Mouse (Mus musculus) neural tube, embryonic 15.5 days (tissue): ENCODE results near the gene Adamts15. TPM values are rescaled to one million over a fixed set of nuclear protein-coding genes. Genes with fewer than 3 reads are reported as not detected.
A peak's percentile ranks its signal among the peaks of the same experiment; 100 is the strongest.

Experiments
- ATAC-seq: fragments of 200-750 bp; cut with Nextera tagmentation; 2 replicates; pipeline ENCODE4 v1.8.0; 2017; ENCODE audit warnings: mild to moderate bottlenecking, moderate TSS enrichment, moderate library complexity; ENCODE audit not compliant: low FRiP score
- H3K27ac ChIP-seq: fragments of 300-500 bp; sonication (generic); replicated peaks from 2 replicates; pipeline ENCODE4 v1.5.1; 2015; ENCODE audit warnings: mild to moderate bottlenecking, inconsistent platforms
- H3K27me3 ChIP-seq: fragments of 300-500 bp; sonication (generic); replicated peaks from 2 replicates; pipeline ENCODE4 v1.6.1; 2015; ENCODE audit warnings: inconsistent platforms
- H3K36me3 ChIP-seq: fragments of 300-500 bp; sonication (generic); 2 replicates; pipeline ENCODE4 v1.6.1; 2015; ENCODE audit warnings: inconsistent platforms
- H3K4me1 ChIP-seq: fragments of 300-500 bp; sonication (generic); 2 replicates; pipeline ENCODE4 v1.6.1; 2015; ENCODE audit warnings: inconsistent platforms
- H3K4me2 ChIP-seq: fragments of 300-500 bp; sonication (generic); 2 replicates; pipeline ENCODE4 v1.6.1; 2015; ENCODE audit warnings: inconsistent platforms, mild to moderate bottlenecking, moderate library complexity
- H3K4me3 ChIP-seq: fragments of 300-500 bp; sonication (generic); replicated peaks from 2 replicates; pipeline ENCODE4 v1.5.1; 2015; ENCODE audit warnings: mild to moderate bottlenecking, inconsistent platforms
- H3K9ac ChIP-seq: fragments of 300-500 bp; sonication (generic); replicated peaks from 2 replicates; pipeline ENCODE4 v1.6.1; 2015; ENCODE audit warnings: mild to moderate bottlenecking, inconsistent platforms
- H3K9me3 ChIP-seq: fragments of 300-500 bp; sonication (generic); replicated peaks from 2 replicates; pipeline ENCODE4 v1.6.1; 2016; ENCODE audit warnings: inconsistent platforms
- WGBS: fragments of 180-500 bp; shearing (Covaris S2); methylation state at CpG from one replicate; pipeline ENCODE4 v1.1.7; 2015; ENCODE audit warnings: mixed read lengths; 5-methylcytosine and 5-hydroxymethylcytosine counted together
- polyA plus RNA-seq: library from polyadenylated mRNA; unstranded; fragments of >200 nt; fragmentation: Nextera tagmentation; extraction: Ambion mirVana; gene quantifications from 2 replicates; pipeline ENCODE4 v1.2.1, GENCODE M21; 2015

Adamts15 gene
- polyA plus RNA-seq, 1 experiment from 2014 or later, result 5.8 TPM

GRCm38 (mm10) chr9:30906426-30906825, 15.8 kb downstream of the Adamts15 start:
- Histone ChIP-seq H3K4me2 (no peak overlapping the region), H3K9ac (no peak overlapping the region), H3K27ac (no peak overlapping the region), H3K27me3 (no peaks in the 10 kb centered on the region), H3K36me3 (peaks cover 7% of the 10 kb centered on the region), H3K4me1 (no peaks in the 10 kb centered on the region), H3K4me3 (no peak overlapping the region), H3K9me3 (no peaks in the 10 kb centered on the region)
- ATAC-seq, result no peak
- 91% methylated on average over 4 of the region's 4 CpGs for WGBS

- WGBS, result 93% methylated on average over 10 of the region's 10 CpGs
- H3K4me2 ChIP-seq, result no peak overlapping the region
- no peak for ATAC-seq
Observed at GRCm38 (mm10) chr9:30905861-30906260, 16.4 kb downstream of the Adamts15 start.

GRCm38 (mm10) chr9:30903266-30903665, 19.0 kb downstream of the Adamts15 start:
- Histone ChIP-seq H3K4me2 (no peak overlapping the region), H3K9ac (no peak overlapping the region), H3K9me3 (no peaks in the 10 kb centered on the region), H3K36me3 (peaks cover 7% of the 10 kb centered on the region), H3K4me3 (no peak overlapping the region), H3K4me1 (no peaks in the 10 kb centered on the region), H3K27ac (no peak overlapping the region), H3K27me3 (no peaks in the 10 kb centered on the region)
- 96% methylated on average over 5 of the region's 5 CpGs for WGBS
- ATAC-seq, result no peak

More at GRCm38 (mm10) chr9:30905861-30906260, 16.4 kb downstream of the Adamts15 start:
- Histone ChIP-seq H3K27me3 (no peaks in the 10 kb centered on the region), H3K27ac (no peak overlapping the region), H3K4me3 (no peak overlapping the region), H3K9me3 (no peaks in the 10 kb centered on the region), H3K9ac (no peak overlapping the region), H3K36me3 (peaks cover 7% of the 10 kb centered on the region), H3K4me1 (no peaks in the 10 kb centered on the region)

GRCm38 (mm10) chr9:30902641-30903040, 19.6 kb downstream of the Adamts15 start:
- Histone ChIP-seq H3K27ac (no peak overlapping the region), H3K4me1 (no peaks in the 10 kb centered on the region), H3K9ac (no peak overlapping the region), H3K27me3 (no peaks in the 10 kb centered on the region), H3K4me3 (no peak overlapping the region), H3K36me3 (peaks cover 7% of the 10 kb centered on the region), H3K4me2 (no peak overlapping the region), H3K9me3 (no peaks in the 10 kb centered on the region)
- WGBS, result 98% methylated on average over 7 of the region's 7 CpGs
- no peak for ATAC-seq

GRCm38 (mm10) chr9:30902152-30902551, 20.1 kb downstream of the Adamts15 start:
- H3K4me3 ChIP-seq, result no peak overlapping the region
- H3K4me2 ChIP-seq, result no peak overlapping the region
- no peak overlapping the region for H3K27ac ChIP-seq
- peaks cover 7% of the 10 kb centered on the region for H3K36me3 ChIP-seq
- no peaks in the 10 kb centered on the region for H3K9me3 ChIP-seq
- 95% methylated on average over 19 of the region's 19 CpGs for WGBS
- no peaks in the 10 kb centered on the region for H3K27me3 ChIP-seq
- no peak overlapping the region for H3K9ac ChIP-seq
- ATAC-seq, result no peak
- H3K4me1 ChIP-seq, result no peaks in the 10 kb centered on the region

DNA sequence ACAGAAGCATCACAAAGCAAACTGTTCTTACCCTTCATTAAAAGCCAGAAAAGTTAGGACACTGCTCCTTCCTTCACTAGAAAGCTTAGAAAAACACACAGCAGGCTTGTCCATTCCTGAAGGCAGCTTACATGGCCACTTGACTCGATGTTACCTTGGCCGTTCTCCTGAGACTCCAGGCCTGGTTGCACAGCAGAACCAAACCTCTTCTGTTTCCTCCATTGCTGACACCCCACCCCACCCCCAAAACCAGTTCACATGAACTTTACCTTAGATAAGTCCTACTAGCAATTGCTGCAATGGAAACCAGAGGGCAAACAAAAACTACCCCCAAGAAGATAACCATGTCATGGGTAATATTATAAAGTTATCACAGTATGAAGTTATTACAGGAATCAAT, 25.1 kb downstream of the Adamts15 start:
- Histone ChIP-seq H3K4me3 (no peak overlapping the region), H3K27me3 (no peaks in the 10 kb centered on the region), H3K27ac (no peak overlapping the region), H3K4me1 (peaks cover 9% of the 10 kb centered on the region), H3K9ac (no peak overlapping the region), H3K4me2 (no peak overlapping the region), H3K9me3 (no peaks in the 10 kb centered on the region), H3K36me3 (peaks cover 7% of the 10 kb centered on the region)
- WGBS, result 92% methylated on average over 2 of the region's 2 CpGs
- ATAC-seq, result no peak

DNA sequence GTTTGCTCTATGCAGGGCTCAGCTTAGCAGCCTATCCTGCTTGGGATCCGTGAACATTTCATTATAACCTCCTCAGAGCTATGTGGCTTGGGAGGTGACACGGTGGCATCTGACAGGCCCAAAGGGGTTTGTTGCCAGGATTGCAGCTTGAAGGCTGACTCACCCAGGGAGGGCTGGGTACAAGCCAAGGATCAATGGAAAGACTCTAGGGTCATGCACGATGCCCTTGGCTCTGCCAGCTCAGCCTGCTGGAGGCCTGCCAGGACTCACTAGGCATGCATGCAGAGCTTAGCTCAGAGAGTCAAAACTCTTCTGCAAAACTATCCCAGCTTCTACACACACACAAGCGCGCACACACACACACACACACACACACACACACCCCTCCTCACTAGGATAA, 25.5 kb downstream of the Adamts15 start:
- Histone ChIP-seq H3K36me3 (peaks cover 3% of the 10 kb centered on the region), H3K9ac (no peak overlapping the region), H3K4me2 (no peak overlapping the region), H3K4me3 (no peak overlapping the region), H3K4me1 (peaks cover 9% of the 10 kb centered on the region), H3K27ac (0 out of 2 replicates have a peak overlapping the region, but pooled peaks have one; percentile 34), H3K27me3 (no peaks in the 10 kb centered on the region), H3K9me3 (no peaks in the 10 kb centered on the region)
- no peak; the same call in 1 of the 2 replicates for ATAC-seq
- 70% methylated on average over 5 of the region's 5 CpGs for WGBS

- Histone ChIP-seq H3K27ac (0 out of 2 replicates have a peak overlapping the region, but pooled peaks have one; percentile 4), H3K4me3 (no peak overlapping the region), H3K9me3 (no peaks in the 10 kb centered on the region), H3K4me1 (peaks cover 9% of the 10 kb centered on the region), H3K27me3 (no peaks in the 10 kb centered on the region), H3K4me2 (no peak overlapping the region), H3K9ac (no peak overlapping the region), H3K36me3 (no peaks in the 10 kb centered on the region)
- ATAC-seq, result no peak
- WGBS, result 61% methylated on average over 3 of the region's 3 CpGs
Observed at GRCm38 (mm10) chr9:30895618-30896017, 26.6 kb downstream of the Adamts15 start.

DNA sequence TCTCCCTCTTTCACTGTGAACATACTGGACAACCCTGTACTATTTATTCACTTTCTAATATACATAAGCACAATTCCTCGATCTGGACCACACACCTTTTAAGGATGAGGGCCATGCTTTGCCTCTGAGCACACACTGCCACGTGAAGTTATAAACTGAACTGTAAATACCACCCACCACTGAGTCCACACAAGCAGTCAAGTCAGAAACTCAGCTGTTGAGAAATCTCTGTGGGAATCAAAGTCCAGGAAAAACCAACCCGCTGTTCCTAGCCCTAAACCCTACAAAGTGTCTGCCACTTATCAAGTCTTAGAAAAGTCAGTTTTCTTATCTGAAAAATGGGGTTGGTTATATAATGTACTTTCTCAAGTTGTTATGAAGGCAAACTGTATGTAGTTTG, 36.0 kb downstream of the Adamts15 start:
- Histone ChIP-seq H3K27ac (no peak overlapping the region), H3K9ac (no peak overlapping the region), H3K36me3 (no peaks in the 10 kb centered on the region), H3K27me3 (no peaks in the 10 kb centered on the region), H3K9me3 (no peaks in the 10 kb centered on the region), H3K4me3 (no peak overlapping the region), H3K4me1 (no peaks in the 10 kb centered on the region), H3K4me2 (no peak overlapping the region)
- WGBS, result 84% methylated on average over 3 of the region's 3 CpGs
- ATAC-seq, result no peak

GRCm38 (mm10) chr9:30880553-30880952, 41.7 kb downstream of the Adamts15 start:
- Histone ChIP-seq H3K4me2 (no peak overlapping the region), H3K27me3 (no peaks in the 10 kb centered on the region), H3K4me1 (no peaks in the 10 kb centered on the region), H3K9ac (no peak overlapping the region), H3K36me3 (no peaks in the 10 kb centered on the region), H3K27ac (no peak overlapping the region), H3K4me3 (no peak overlapping the region), H3K9me3 (no peaks in the 10 kb centered on the region)
- 92% methylated on average over 9 of the region's 9 CpGs for WGBS
- no peak for ATAC-seq

GRCm38 (mm10) chr9:30879947-30880273, 42.3 kb downstream of the Adamts15 start:
- H3K4me1 ChIP-seq, result no peaks in the 10 kb centered on the region
- H3K4me3 ChIP-seq, result no peak overlapping the region
- 89% methylated on average over 2 of the region's 2 CpGs for WGBS
- H3K27ac ChIP-seq, result no peak overlapping the region
- no peaks in the 10 kb centered on the region for H3K9me3 ChIP-seq
- H3K36me3 ChIP-seq, result no peaks in the 10 kb centered on the region
- no peak for ATAC-seq
- H3K4me2 ChIP-seq, result no peak overlapping the region
- H3K27me3 ChIP-seq, result no peaks in the 10 kb centered on the region
- H3K9ac ChIP-seq, result no peak overlapping the region

DNA sequence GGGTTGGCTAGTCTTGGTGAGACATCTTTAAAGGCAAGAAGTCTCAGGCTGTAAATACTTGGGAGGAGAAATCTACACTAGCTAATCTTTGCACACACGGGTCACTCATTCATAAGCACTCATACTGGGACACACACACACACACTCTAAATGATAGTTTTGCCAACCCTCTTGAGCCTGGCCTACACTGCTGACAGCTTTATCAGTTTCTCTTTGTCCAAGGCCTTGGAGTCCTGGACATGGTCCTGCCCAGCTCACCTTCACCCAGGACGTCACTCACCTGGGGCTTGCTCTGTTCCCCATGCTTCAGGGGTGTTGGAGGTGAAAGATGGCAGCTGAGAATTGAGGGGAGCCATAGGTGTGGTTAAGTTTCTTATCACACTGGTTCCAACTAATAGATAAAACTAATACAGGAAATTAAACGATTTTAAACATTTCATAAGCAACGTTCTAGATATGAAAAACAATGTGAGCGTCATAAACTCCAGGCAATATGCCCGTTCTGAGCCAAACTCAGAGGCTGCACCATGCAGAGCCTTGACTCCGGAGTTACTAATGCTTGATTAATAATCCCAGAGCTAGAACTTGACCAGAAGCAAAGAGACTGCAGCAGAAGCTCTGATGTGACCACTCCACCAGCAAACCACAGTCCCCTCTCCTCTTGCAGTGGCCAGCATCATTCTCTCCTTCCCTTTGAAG, 42.9 kb downstream of the Adamts15 start:
- Histone ChIP-seq H3K9me3 (no peaks in the 10 kb centered on the region), H3K4me3 (no peak overlapping the region), H3K36me3 (no peaks in the 10 kb centered on the region), H3K9ac (no peak overlapping the region), H3K27me3 (no peaks in the 10 kb centered on the region), H3K4me1 (no peaks in the 10 kb centered on the region), H3K4me2 (no peak overlapping the region), H3K27ac (no peak overlapping the region)
- ATAC-seq, result no peak
- 90% methylated on average over 7 of the region's 7 CpGs for WGBS
